Mouse (Mus musculus) midbrain, embryonic 10.5 days (tissue): ENCODE measurements around the gene Colgalt1. TPM values are rescaled to one million over a fixed set of nuclear protein-coding genes. Genes with fewer than 3 reads are reported as not detected.

Experiments
- DNase-seq: peaks from one replicate; pipeline ENCODE4 v3.0.0-alpha.2; 2017; ENCODE audit warnings: low spot score
- H3K27ac ChIP-seq: fragments of 300-500 bp; sonication (generic); replicated peaks from 2 replicates; pipeline ENCODE4 v1.5.1; 2016; ENCODE audit warnings: mild to moderate bottlenecking
- H3K27me3 ChIP-seq: fragments of 300-500 bp; sonication (generic); 2 replicates; pipeline ENCODE4 v1.6.1; 2016; ENCODE audit warnings: low read depth, mild to moderate bottlenecking; ENCODE audit not compliant: poor library complexity, severe bottlenecking
- H3K36me3 ChIP-seq: fragments of 300-500 bp; sonication (generic); 2 replicates; pipeline ENCODE4 v1.6.1; 2016; ENCODE audit warnings: mild to moderate bottlenecking, moderate library complexity
- H3K4me1 ChIP-seq: fragments of 300-500 bp; sonication (generic); 2 replicates; pipeline ENCODE4 v1.6.1; 2016
- H3K4me3 ChIP-seq: fragments of 300-500 bp; sonication (generic); 2 replicates; pipeline ENCODE4 v1.5.1; 2016; ENCODE audit warnings: mild to moderate bottlenecking, moderate library complexity
- H3K9me3 ChIP-seq: fragments of 300-500 bp; sonication (generic); replicated peaks from 2 replicates; pipeline ENCODE4 v1.6.1; 2016; ENCODE audit warnings: mild to moderate bottlenecking
- WGBS: fragments of 180-500 bp; shearing (Covaris S2); methylation state at CpG from one replicate; pipeline ENCODE4 v1.1.7; 2016; 5-methylcytosine and 5-hydroxymethylcytosine counted together
- polyA plus RNA-seq: library from polyadenylated mRNA; unstranded; fragments of >200 nt; fragmentation: Nextera tagmentation; extraction: Ambion mirVana; gene quantifications from 2 replicates; pipeline ENCODE4 v1.2.1, GENCODE M21; 2016

Gene Colgalt1
- polyA plus RNA-seq, 1 experiment from 2014 or later, result 51.2 TPM

DNA sequence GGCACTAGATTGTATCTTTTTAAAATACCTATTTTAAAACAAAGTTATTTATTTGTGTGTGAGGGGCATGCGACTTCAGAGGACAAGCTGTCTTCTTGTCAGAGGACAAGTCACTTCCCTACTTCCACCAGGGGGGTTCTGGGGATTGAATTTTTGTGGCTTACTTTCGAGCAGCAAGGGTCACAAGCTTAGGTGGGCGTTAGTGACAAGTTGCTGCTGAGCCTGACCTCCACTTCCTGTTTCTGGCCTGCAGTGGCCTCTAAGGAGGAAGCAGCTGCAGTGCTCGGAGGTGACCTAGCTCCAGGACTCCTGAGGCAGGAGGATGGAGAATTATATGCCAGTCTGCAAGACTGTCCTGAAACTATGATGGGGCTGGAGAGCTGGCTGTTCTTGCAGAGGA, 2.6 kb downstream of the Colgalt1 start:
- Histone ChIP-seq H3K4me3 (no peak overlapping the region), H3K9me3 (no peaks in the 10 kb centered on the region), H3K4me1 (peaks cover 14% of the 10 kb centered on the region), H3K36me3 (peaks cover 59% of the 10 kb centered on the region), H3K27ac (no peak overlapping the region), H3K27me3 (no peaks in the 10 kb centered on the region)
- DNase-seq, result no peak
- 72% methylated on average over 4 of the region's 4 CpGs for WGBS

DNA sequence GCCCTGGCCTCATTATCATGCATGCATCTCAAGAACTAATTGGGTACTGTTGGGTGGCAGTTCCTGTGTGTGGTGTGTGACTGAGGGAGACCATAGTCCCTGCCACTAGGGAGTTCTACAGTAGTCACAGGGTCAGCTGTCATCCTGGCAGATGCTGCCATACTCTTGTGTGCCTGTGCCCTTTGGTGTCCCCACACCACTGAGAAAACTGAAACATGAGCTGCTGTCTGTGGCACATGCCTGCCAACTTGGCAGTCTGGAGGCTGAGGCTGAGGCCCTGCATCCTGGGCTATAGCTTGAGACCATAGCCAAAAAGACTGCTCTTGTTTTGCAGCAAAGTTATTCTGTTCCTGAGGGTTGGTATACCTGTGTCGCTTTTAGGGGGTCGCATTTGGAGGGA, 9.0 kb downstream of the Colgalt1 start:
- H3K9me3 ChIP-seq, result peaks cover 23% of the 10 kb centered on the region
- H3K4me1 ChIP-seq, result no peaks in the 10 kb centered on the region
- DNase-seq, result no peak
- 94% methylated on average over 2 of the region's 2 CpGs for WGBS
- peaks cover 99% of the 10 kb centered on the region for H3K36me3 ChIP-seq
- no peak overlapping the region for H3K27ac ChIP-seq
- H3K27me3 ChIP-seq, result no peaks in the 10 kb centered on the region
- no peak overlapping the region for H3K4me3 ChIP-seq

DNA sequence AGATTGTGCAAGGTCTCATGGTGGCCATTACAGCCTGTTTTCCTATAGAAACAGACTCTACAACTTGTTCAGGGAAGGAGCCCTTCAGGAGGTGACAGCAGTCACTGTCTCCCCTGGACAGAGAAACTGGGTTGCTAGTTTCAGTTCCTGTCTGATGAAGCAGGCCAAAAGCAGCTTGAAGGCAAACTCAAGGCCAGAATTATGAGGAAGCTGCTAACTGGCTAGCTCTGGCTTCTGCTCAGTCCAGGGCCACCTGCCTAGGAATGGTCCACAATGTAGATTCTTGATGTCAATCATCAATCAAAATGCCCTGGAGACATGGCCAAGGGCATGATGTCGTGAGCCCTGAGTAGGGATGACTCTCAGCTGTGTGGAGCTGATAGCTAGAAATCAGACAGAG, 14.3 kb downstream of the Colgalt1 start:
- Histone ChIP-seq H3K4me1 (peaks cover 30% of the 10 kb centered on the region), H3K9me3 (peaks cover 23% of the 10 kb centered on the region), H3K4me3 (no peak overlapping the region), H3K27ac (no peak overlapping the region), H3K36me3 (peaks cover 63% of the 10 kb centered on the region), H3K27me3 (peaks cover 13% of the 10 kb centered on the region)
- no peak for DNase-seq
- WGBS, result 95% methylated on average over 1 of the region's 1 CpGs

DNA sequence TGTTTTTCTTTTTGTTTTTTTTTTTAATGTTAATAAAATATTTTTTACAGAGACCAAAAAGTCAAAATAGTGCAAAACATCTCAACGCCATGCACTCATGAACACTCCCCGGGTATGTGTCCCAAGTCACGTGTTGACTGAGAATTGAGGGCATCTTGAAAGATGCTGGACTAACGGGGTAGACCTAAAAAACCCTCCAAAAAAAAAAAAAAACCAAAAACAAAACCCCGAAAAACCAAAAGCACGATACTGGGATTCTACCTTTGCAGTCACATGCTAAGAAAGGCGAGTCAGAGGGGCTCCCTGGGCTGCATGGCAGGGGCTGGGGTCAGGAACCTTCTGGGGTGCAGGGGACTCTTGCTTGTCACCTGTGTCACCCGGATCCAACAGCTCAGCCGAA, 16.0 kb downstream of the Colgalt1 start:
- DNase-seq, result no peak
- H3K27ac ChIP-seq, result no peak overlapping the region
- H3K4me1 ChIP-seq, result peaks cover 33% of the 10 kb centered on the region
- peaks cover 18% of the 10 kb centered on the region for H3K9me3 ChIP-seq
- H3K4me3 ChIP-seq, result no peak overlapping the region
- WGBS, result 86% methylated on average over 9 of the region's 9 CpGs
- peaks cover 29% of the 10 kb centered on the region for H3K27me3 ChIP-seq
- H3K36me3 ChIP-seq, result peaks cover 46% of the 10 kb centered on the region

DNA sequence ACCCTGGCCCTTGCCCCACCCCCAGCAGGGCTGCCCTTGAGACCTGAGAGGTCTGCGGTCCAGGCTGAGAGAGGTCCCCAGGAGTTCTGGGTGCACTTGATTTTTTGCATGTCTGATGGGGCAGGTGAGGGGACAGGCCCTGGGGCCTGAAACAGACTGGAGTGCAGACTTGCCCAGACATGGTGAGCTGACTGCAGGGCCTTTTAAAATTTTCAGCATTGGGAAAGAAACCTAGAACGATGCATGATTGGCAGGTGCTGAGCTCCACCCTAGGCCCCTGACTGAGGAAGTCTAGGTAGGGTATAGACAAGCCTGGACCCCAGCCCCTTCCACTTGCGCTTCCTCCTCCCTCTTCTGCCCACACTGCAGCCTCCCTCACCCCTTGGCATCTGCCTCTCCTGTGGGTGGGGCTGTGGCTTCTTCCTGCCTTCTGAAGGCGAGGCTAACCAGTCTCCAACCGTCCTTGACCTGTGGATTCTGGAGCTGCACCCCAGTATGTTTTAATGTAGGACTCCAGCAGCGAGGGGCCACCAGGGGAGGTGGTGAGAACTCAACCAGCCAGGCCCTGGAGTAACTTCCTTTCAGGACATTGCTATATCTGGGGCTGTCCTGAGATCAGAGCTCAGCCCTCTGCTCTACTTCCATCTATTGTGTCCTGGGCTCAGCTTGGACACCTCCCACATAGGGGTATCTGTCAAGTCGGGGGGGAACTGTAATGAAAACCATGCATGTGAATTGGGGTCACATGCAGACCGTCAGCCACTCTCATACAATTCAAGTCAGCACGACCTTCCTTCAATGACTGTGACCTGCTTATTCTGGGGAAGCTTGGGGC, 16.7 kb downstream of the Colgalt1 start:
- Histone ChIP-seq H3K36me3 (peaks cover 39% of the 10 kb centered on the region), H3K9me3 (peaks cover 16% of the 10 kb centered on the region), H3K27me3 (peaks cover 36% of the 10 kb centered on the region), H3K4me1 (peaks cover 33% of the 10 kb centered on the region), H3K4me3 (no peak overlapping the region), H3K27ac (no peak overlapping the region)
- 54% methylated on average over 9 of the region's 9 CpGs for WGBS
- no peak for DNase-seq

DNA sequence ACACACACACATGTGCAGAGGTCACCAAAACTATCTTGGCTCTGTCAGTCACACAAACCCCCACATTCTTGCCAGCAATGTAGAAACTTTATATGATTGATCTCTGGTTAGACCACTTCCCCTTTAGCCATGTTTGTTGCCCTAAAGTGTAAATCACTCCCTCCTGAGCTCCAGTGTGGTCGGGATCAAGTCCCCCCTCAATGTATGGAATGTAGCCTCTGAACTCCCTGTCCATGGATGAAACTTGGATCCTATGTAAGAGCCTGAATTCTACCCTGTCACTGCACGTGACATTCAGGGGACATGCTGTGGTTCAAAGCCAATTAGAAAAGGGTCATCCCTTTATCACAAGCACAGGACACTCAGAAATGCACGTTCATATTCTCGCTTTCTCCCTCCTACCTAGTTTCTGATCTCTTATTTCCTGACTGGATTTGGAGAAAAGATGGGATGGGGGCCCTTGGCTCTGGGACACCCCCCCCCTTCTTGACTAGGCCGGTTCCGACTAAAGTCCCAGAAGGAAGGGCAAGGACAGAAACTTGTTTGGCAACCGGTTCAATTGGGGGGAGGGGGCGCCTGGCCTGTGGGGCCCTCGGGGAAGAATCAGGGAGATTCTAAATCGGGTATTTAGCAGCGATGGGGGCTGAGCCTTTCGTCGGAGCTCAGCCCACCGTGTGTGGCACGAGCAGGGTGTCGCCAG, 17.7 kb downstream of the Colgalt1 start:
- H3K4me3 ChIP-seq, result peak overlapping the region; percentile 66
- H3K27ac ChIP-seq, result peak overlapping the region; percentile 83
- peaks cover 36% of the 10 kb centered on the region for H3K4me1 ChIP-seq
- WGBS, result 9% methylated on average over 16 of the region's 16 CpGs
- H3K27me3 ChIP-seq, result peaks cover 46% of the 10 kb centered on the region
- H3K9me3 ChIP-seq, result peaks cover 16% of the 10 kb centered on the region
- DNase-seq, result no peak
- peaks cover 28% of the 10 kb centered on the region for H3K36me3 ChIP-seq

DNA sequence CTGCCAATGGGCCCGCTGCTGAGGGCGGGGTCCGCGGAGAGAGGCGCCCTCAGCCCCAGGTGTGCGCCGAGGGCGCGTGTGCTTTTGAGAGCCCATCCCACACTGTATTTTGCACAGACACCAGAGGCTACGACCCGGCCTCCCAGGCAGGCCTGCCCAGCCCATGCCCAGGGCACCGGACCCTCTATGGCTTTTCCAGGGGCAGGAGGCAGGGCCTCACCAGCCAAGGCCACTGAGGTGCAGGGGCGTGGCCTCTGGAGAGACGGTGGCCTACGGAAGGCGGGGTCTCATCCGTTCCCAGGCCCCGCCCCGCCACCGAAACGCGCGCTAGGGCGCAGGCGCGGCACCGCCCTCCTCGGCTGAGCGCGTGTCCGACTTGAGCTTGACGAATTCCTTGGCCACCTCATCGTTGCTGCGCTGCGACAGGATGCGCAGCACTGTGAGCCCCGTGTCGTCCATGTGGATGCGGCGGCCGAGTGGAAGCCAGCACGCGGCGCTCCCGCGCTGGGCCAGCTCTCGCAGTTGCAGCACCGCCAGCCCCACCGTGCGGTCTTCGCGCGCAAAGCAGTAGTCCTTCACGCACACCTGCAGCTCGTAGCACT, 18.4 kb downstream of the Colgalt1 start:
- under 1% methylated on average over 55 of the region's 55 CpGs for WGBS
- Histone ChIP-seq H3K27ac (peak overlapping the region; percentile 83), H3K27me3 (peaks cover 53% of the 10 kb centered on the region)

DNA sequence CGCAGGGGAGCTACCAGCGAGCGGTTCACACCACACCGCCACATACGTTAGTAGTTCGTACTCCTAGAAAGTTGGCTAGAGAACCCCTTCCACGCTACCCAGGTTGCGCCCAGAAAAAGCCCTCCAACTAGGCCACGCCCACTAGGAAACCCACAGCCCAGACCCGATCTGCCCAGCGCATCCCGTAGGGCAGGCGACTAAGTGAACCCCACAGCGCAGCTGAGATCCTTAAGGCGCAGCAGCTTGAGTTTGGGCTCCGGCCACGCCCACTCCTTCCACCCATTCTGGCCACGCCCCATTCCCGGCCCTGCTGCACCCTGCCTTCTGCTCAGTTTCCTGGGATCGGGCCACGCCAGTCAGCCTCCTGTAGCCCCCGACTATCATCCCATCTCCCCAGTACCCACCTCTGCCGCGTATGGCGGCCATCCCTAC, 19.0 kb downstream of the Colgalt1 start:
- Histone ChIP-seq H3K4me1 (peaks cover 49% of the 10 kb centered on the region), H3K27ac (peak overlapping the region; percentile 83), H3K9me3 (peaks cover 19% of the 10 kb centered on the region), H3K36me3 (peaks cover 15% of the 10 kb centered on the region), H3K27me3 (peaks cover 59% of the 10 kb centered on the region), H3K4me3 (peak overlapping the region; percentile 66)
- 5% methylated on average over 25 of the region's 25 CpGs for WGBS
- peak; percentile 55 for DNase-seq

More for the DNA sequence above, 18.4 kb downstream of the Colgalt1 start:
- Histone ChIP-seq H3K4me1 (peaks cover 43% of the 10 kb centered on the region), H3K36me3 (peaks cover 21% of the 10 kb centered on the region), H3K4me3 (peak overlapping the region; percentile 66), H3K9me3 (peaks cover 19% of the 10 kb centered on the region)
- DNase-seq, result peak; percentile 95

DNA sequence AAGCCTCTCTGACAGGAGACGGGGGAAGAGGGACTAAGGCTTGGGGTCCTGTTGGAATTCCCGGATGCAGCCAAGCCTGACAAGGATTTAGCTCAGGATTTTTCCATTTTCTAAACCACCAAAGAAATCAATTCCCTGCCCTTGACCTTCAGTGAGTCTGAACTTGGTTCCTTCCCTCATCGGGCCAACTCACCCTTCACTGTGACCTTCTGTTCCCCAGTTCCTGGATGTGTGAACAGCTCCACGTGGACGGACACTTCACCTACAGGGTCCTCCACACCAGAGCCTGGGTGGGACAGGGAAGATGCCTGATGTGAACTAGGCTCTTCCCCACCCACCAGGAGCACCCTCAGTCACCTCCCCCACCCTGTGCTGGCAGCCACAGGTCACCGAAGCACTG, 20.0 kb downstream of the Colgalt1 start:
- Histone ChIP-seq H3K36me3 (peaks cover 6% of the 10 kb centered on the region), H3K9me3 (peaks cover 19% of the 10 kb centered on the region), H3K4me3 (no peak overlapping the region), H3K27ac (no peak overlapping the region), H3K4me1 (peaks cover 50% of the 10 kb centered on the region), H3K27me3 (peaks cover 68% of the 10 kb centered on the region)
- WGBS, result 92% methylated on average over 6 of the region's 6 CpGs
- DNase-seq, result no peak

DNA sequence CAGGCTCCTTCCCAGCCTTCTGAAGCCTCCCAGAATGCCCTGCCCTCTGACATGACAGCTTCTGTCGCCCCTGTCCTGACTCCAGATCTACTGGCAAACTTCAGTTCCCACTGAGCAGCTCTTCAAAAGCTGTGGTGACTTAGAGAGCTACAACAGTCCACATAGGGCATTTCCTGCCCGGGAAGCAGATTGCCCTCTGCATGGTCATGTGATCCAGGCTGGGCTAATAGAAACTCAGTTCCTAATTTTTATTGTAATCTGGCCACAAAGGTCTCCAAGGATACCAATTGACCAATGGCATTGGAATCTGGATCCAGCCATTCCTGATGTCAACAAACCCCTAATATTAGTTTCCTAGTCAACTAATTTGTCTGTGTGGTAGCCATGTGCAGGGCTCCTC, 21.1 kb downstream of the Colgalt1 start:
- H3K27ac ChIP-seq, result no peak overlapping the region
- H3K27me3 ChIP-seq, result peaks cover 80% of the 10 kb centered on the region
- WGBS, result 61% methylated on average over 2 of the region's 2 CpGs
- no peaks in the 10 kb centered on the region; the same call in 1 of the 2 replicates for H3K36me3 ChIP-seq
- no peak overlapping the region for H3K4me3 ChIP-seq
- H3K9me3 ChIP-seq, result peaks cover 19% of the 10 kb centered on the region
- DNase-seq, result no peak
- peaks cover 50% of the 10 kb centered on the region for H3K4me1 ChIP-seq

DNA sequence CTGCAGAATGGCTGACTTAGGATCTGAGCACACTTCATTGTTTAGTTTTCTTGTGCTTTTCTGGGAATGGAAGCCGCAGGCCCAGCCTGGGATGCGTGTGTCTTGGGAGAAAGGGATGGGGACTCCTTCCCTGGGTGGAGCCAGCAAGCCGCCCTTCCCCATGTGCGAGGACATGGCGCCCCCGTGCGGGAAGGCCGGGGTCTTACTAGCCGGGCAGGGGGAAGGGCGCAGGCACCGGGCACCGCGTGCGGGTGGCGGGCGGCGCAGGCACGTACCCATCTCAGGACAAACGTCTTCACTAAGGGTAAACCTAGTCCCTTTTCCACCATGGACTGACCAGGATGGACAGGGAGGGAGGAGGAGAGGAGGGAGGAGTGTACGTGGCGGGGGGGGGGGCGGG, 22.4 kb downstream of the Colgalt1 start:
- WGBS, result 7% methylated on average over 15 of the region's 22 CpGs
- Histone ChIP-seq H3K4me1 (peaks cover 39% of the 10 kb centered on the region), H3K27ac (no peak overlapping the region), H3K27me3 (peaks cover 82% of the 10 kb centered on the region), H3K36me3 (no peaks in the 10 kb centered on the region; the same call in 1 of the 2 replicates), H3K9me3 (peaks cover 19% of the 10 kb centered on the region), H3K4me3 (no peak overlapping the region)
- DNase-seq, result peak; percentile 33

DNA sequence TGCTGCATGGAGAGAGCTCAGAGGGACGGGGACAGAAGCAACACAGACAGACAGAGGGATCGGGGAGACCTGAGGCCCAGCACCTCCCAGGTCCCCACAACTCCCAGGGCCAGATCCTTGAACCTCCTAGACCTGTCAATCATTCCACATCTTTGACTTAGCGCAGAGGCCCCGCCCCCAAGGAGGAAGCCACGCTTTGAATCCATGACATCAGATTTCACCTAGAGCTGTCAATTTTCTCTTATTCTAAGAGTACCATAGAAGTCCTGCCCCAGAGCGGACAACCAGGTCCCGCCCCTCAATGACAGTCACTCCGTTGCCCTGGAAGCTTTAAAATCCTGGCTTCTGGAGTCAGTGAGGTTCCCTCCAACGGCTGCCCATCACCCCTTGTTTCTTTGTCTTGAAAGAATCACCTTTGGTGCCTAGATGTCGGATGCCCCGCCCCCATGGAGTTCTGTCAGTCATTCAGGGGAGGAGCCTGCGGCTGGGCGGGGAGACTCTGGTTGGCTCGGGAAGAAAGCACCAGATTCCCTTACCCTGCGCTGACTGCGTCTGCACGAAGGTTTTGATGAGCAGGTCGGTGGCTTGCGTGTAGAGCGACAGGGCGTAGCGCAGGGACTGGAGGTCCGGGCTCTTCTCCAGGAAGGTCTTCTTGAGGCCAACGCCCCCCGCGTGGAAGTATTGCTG, 23.3 kb downstream of the Colgalt1 start:
- Histone ChIP-seq H3K4me3 (peak overlapping the region; percentile 33), H3K36me3 (no peaks in the 10 kb centered on the region; the same call in 1 of the 2 replicates), H3K9me3 (peaks cover 19% of the 10 kb centered on the region), H3K27me3 (peaks cover 88% of the 10 kb centered on the region), H3K27ac (no peak overlapping the region; the same call in 1 of the 2 replicates), H3K4me1 (peaks cover 29% of the 10 kb centered on the region)
- WGBS, result 2% methylated on average over 26 of the region's 26 CpGs
- peak; percentile 66 for DNase-seq
